Mouse (Mus musculus): ENCODE data around the gene Gm28635.
A peak's percentile ranks its signal among the peaks of the same experiment; 100 is the strongest.

Gm28635 gene

DNA sequence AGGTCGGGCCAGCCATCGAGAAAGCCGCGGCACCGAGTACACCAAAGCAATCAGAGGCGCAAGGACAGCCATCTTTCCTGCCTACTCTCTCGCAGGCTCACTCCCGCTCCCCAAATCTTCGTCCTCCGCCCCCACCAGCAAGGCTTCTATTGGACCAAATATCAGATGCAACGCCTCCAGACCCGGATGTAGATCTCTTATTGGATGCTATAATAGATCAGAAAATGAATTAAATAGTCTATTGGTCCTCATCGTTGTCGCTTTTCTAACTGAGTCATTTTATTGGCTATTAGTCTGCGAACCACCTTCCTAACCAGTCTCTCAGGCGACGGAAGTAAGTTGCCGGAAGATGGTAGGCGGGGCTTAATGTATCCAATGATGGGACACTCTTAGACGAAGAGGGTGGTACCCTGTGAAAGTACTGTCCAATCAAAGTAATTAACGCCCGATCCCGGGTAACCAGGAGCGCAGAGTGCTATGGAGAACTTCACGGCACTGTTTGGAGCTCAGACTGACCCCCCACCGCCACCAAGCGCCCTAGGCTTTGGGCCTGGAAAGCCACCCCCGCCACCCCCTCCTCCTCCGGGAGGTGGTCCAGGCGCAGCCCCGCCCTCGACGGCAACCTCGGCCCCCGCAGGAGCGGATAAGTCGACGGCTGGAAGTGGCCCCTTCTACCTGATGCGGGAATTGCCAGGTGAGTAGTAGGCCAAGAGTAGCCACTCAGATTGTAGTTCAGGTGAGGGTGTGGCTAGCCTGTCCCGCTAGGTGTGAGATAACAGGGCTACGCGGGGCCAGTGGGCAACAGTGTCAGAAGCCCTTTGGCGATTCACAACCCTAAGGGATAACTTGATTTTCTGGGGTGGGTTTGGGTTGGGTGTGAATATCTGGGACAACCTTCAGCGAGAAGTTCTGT is at the start of gene Gm28635, which contains the start of gene Med19:
Gene Gm28635 (minus strand): TSS at position 74 of the 913 bp plus-strand sequence.
Gene Med19 (plus strand): TSS at position 435 of the 913 bp plus-strand sequence.
- DNase-seq = peak; percentile 87 to 92

DNA sequence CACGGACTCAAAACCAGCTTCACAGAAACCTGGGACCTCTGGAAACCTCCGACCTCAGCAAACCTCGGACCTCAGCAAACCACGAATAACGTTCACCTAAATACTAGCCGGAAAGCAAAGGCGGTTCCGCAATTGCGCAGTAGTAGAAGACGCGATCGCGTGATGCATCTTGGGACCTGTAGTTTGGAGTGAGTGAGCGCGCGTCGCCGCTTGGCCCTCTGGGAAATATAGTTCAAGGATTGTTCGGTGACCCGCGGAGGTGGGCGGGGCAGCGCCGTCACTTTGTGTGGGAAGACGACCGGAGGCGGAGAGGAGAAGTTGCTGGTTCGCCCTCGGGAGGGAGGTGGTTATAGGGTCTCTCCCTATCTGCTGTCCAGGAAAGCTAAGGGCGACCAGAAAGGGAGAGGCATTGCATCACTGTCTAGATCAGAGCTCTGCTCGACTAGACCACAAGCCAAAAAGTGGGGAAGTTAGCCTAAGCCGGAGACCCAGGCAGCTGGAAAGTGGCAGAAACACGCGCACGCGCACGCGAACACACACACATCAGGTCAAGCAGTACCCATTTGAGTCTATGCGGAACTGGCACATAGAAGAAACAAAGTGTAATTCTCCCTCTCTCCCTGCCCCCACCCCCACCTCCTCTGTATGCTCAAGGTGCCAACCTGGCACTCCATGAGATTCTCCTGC is 49.5 kb upstream of the Gm28635 start, which contains the start of gene Clp1:
Gene Clp1 (minus strand): TSS at position 179 of the 687 bp plus-strand sequence.
- peak; percentile 94 to 97 for DNase-seq

GRCm38 (mm10) chr2:84726716-84727115 is 48.9 kb upstream of the Gm28635 start:
- no peak for DNase-seq

DNA sequence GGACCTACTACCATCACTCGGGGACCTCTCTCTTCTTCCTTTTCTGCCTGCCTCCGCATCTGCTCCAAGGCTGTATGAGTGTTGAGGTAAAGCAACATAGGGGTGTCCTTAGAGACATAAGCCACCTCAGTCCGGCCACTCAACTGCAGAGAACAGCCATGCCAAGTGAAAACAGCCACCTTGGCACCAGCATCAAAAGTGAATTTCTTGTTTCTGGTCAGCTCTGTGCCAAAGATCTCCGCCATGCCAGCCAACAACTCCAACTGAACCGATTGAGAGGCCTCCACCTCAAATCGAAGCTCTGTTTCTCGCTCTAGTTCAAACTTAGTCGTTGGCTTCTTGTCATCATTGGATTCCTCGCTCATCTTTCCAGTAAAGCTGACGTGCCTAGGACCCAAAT is 47.9 kb upstream of the Gm28635 start:
- DNase-seq = no peak

DNA sequence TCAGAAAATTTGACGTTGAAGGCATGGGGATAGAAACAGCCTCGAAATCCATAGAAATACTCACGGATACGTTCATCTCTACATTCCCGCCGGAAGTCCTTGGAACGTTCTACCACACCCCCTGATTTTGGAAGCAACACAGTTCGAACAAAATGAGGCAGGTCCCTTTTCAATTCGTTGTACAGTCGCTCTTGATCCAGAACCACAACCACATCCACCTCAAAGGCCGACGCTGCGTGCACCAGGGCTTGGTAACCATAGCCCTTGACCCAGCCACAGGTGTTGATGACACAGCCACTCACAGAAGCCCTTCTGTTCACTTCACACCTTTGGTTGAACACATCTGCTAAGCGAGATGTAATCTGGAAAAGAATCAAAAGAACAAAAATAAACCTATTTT is 46.0 kb upstream of the Gm28635 start:
- DNase-seq = no peak

- DNase-seq = no peak
Measured at GRCm38 (mm10) chr2:84721182-84721581, 43.3 kb upstream of the Gm28635 start.

DNA sequence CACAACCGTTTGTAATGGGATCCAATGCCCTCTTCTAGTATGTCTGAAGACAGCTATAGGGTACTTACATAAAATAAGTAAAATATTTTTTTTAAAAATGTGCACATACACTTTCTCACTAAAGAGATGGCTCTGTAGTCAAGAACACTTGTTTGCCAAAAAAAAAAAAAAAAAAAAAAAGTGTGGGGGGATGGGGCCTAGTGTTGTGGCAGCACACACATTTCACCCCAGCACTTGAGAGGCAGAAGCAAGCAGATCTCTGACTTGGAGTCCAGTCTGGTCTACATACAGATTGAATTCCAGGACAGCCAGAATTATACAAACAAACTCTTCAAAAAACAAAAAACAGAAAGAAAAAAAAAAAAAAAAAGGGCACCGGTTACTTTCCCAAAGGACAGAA is 42.9 kb upstream of the Gm28635 start:
- DNase-seq = no peak

- no peak for DNase-seq
Measured at GRCm38 (mm10) chr2:84717357-84717756, 39.5 kb upstream of the Gm28635 start.

- peak in 1 of 2 experiments; percentile 21 for DNase-seq
Measured at GRCm38 (mm10) chr2:84716423-84717355, 38.8 kb upstream of the Gm28635 start.

- peak; percentile 74 to 75 for DNase-seq
Measured at GRCm38 (mm10) chr2:84715562-84716361, 37.9 kb upstream of the Gm28635 start.

DNA sequence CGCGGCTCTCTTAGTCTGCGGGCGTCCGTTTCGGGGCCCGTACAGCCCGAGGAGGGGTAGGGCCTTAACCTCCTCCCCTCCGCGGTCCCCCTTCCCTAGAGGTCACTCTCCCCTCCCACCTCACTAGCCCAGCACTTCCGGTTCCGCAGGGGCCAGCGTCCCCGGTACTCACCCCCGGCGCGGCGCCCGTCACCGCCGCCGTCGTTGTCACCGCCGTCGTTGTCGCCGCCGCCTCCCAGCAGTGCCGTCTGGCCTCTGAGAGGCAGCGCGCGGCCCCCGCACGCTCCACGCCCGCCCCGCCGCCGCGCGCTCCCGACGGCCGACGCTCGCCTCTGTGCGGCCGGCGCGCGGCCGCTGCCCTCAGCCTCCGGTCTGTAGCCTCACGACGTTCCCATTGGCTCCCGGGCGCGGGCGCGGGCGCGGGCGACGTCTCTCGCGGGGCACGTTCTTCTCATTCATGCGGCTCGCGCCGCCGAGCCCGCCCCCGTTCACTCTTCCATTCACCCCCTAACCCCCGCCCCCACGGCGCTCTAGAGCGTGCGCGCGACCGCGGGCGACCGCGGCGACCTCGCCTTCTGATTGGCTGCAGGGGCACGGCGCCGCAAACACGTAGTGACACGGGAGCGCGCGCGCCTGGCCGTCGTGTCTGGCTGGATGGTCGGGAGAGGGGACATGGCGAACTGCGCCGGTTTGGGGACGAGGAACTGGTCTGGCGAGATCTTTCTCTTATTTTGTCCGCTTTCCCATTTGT is 37.1 kb upstream of the Gm28635 start, which contains the start of gene Zdhhc5:
Gene Zdhhc5 (minus strand): TSS at position 370 of the 751 bp plus-strand sequence.
- peak; percentile 98 to 99 for DNase-seq

DNA sequence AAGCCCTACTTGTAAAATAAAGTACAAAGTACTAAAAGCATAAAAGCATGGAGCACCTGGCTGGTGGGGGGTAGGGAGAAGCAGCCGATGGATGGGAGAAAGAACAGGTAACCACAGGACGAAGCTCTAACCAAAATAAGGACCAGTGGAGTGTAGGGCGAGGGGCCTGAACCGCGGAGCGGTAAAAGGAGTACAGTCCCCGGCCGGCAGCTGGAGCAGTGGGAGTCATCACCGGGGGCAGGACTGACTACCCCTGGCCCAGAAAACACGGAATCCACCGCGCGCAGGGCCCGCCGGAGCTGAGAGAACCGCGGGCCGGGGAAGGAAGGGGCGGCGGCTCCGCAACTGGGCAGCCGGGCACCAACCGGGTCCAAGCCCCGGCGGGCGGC is 36.6 kb upstream of the Gm28635 start:
- no peak for DNase-seq

- DNase-seq = no peak
Measured at GRCm38 (mm10) chr2:84711898-84712297, 34.1 kb upstream of the Gm28635 start.

GRCm38 (mm10) chr2:84707523-84707922 is 29.7 kb upstream of the Gm28635 start:
- DNase-seq = no peak

GRCm38 (mm10) chr2:84705295-84705694 is 27.5 kb upstream of the Gm28635 start:
- DNase-seq = no peak

DNA sequence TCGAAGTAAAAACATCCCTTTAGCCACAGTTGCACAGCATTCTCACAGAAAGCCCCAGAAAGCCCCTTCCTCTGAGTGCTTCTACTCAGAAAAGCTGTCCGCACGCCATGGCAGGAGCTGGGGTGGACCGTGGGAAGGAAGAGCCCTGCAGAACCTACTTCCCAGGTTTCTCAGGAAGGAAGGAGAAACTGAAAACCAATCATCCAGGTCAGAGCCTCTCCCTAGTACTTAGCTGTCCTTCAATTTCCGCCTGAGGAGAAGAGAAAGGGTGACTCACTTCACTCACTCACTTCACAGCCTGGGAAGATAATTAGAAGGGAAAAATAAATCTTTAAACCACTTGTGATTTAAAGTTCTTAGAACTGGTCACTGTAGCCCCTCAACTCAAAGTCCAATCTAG is 26.5 kb upstream of the Gm28635 start:
- DNase-seq = no peak

DNA sequence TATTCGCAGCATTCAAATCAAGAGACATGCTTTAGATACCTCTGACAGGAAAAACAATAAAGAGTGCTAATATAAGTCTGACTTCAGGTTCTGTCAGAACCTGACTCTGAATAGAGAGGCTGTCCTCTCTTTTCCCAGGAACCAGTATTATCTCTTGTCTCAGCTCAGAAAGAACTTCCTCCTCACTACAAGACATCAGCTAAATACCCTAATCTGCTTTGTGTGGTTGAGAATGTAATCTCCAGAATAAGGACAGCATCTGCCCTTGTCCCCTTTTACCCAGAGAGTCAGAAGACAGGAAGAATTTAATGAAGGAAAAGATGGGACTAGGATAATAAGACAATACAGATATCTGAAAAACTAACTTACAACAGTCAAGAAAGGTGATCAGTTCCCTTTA is 25.7 kb upstream of the Gm28635 start:
- DNase-seq = no peak

GRCm38 (mm10) chr2:84695007-84695695 is 17.3 kb upstream of the Gm28635 start:
- no peak for DNase-seq

GRCm38 (mm10) chr2:84690050-84690449 is 12.2 kb upstream of the Gm28635 start:
- peak; percentile 30 to 48 for DNase-seq

Data from cerebellum, postnatal 36 days (tissue).